Mouse (Mus musculus): ENCODE data around the gene Tcea2. TPM values are rescaled to one million over a fixed set of nuclear protein-coding genes. Genes with fewer than 3 reads are reported as not detected.
A peak's percentile ranks its signal among the peaks of the same experiment; 100 is the strongest.

The Tcea2 gene
- polyA plus RNA-seq, 1 experiment from 2014 or later: 21.5 TPM

DNA sequence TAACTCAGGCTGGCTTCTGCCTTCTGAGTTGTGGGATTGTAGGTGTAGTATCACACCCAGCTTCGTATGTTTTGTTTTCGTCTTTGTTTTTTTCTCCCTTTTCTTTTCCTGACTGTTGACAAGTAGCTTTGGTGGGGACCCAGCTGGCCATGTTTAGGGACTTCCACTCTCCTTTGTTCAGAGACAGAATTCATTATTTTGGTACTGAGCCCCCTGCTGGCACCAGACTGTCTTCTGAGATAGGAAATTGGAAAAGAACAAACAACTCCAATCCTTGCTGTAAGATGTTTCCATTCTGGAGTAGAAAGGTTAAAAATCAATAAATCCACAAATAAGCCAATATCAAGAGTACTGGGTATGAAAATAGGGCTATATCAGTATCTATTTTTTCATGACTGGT, 3.7 kb upstream of the Tcea2 start:
- Histone ChIP-seq H3K4me1 (peaks cover 18% of the 10 kb centered on the region; the same call in 1 of the 2 replicates), H3K27me3 (replicated peaks) (peaks cover 28% of the 10 kb centered on the region), H3K4me2 (no peak overlapping the region), H3K27ac (no peak overlapping the region), H3K36me3 (no peaks in the 10 kb centered on the region), H3K9me3 (no peaks in the 10 kb centered on the region), H3K4me3 (replicated peaks) (no peak overlapping the region), H3K9ac (no peak overlapping the region)
- ATAC-seq (ENCODE audit: insufficient read depth, low FRiP score, low read depth): no peak
- 65% methylated on average over 2 of the region's 2 CpGs for WGBS

DNA sequence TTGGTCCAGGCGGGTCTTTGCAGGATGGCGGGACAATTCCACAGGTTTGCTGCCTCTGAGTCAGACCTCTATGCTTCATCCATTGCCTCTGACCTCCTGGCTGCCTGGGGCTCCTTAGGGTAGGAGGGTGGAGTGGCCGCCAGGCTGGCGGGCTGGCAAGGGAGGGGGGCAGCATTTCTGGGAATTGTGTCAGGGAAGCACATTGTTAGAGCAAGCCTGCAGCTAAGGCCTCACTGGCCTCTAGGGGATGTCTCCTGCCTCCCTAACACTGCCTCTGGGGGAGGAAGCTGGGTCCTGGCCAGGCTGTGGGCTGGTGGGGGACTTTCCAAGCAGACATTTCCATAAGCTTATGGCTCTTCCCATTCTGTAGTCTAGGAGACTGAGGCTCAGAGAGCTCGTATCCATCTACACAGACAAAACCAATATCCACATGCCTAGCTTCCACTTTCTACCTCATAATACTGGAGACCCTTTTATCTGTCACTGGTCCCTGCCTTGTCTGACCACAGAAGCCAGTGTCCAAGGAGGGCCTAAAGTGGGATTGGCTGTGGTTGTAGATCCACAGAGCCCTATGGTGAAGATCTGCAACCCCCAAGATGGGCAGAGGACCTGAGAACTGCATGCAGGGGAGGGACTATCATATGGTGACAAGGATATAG, 2.9 kb upstream of the Tcea2 start:
- H3K4me2 ChIP-seq: no peak overlapping the region
- H3K27me3 ChIP-seq (replicated peaks): peaks cover 20% of the 10 kb centered on the region
- no peak overlapping the region for H3K9ac ChIP-seq
- H3K4me3 ChIP-seq (replicated peaks): no peak overlapping the region
- H3K9me3 ChIP-seq: no peaks in the 10 kb centered on the region
- no peaks in the 10 kb centered on the region for H3K36me3 ChIP-seq
- ATAC-seq (ENCODE audit: insufficient read depth, low FRiP score, low read depth): no peak
- WGBS: 72% methylated on average over 5 of the region's 5 CpGs
- H3K4me1 ChIP-seq: peaks cover 17% of the 10 kb centered on the region; the same call in 1 of the 2 replicates
- 0 out of 2 replicates have a peak overlapping the region, but pooled peaks have one; percentile 19 for H3K27ac ChIP-seq

DNA sequence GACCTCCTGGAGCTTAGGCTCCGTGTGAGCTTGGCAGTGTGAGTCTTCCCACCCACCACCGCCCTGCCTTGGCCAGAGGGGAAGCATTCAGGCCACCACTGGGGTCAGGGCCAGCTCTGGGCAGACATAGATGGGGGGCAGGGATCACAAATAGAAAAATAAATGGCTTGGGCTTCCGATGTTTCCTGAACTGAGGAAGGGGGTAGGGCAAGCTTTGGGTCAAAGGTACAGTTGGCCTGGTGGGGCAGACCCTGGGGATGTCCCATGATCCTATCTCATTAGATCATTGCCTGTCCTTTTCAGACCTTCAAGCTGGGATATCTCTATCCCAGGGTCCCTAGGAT, 2.4 kb upstream of the Tcea2 start:
- Histone ChIP-seq H3K4me1 (peaks cover 17% of the 10 kb centered on the region; the same call in 1 of the 2 replicates), H3K4me3 (replicated peaks) (no peak overlapping the region), H3K9ac (no peak overlapping the region), H3K27ac (0 out of 2 replicates have a peak overlapping the region, but pooled peaks have one; percentile 19), H3K36me3 (no peaks in the 10 kb centered on the region), H3K27me3 (replicated peaks) (peaks cover 14% of the 10 kb centered on the region), H3K4me2 (no peak overlapping the region), H3K9me3 (no peaks in the 10 kb centered on the region)
- 54% methylated on average over 3 of the region's 3 CpGs for WGBS
- no peak for ATAC-seq (ENCODE audit: insufficient read depth, low FRiP score, low read depth)

DNA sequence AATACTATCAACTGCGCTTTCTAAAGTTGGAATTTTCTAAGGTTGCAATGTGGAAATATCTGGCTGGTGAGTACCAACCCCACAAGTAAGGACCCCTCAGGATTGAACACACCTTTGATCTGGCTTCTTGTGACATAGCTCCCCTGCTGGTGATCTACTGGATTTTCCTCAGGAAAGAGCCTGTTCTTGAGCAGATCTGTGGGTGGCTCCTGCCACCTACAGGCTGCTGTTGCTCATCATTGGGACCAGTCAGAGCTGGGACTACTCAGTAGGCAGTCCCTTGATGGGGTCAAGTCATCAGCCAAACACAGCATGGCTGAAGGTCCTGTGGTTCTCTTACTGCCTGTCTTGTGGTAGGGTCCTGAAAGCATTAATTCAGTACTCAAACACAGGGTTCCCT, 1.3 kb upstream of the Tcea2 start:
- Histone ChIP-seq H3K27ac (no peak overlapping the region), H3K4me1 (peaks cover 17% of the 10 kb centered on the region; the same call in 1 of the 2 replicates), H3K9me3 (no peaks in the 10 kb centered on the region), H3K36me3 (no peaks in the 10 kb centered on the region), H3K4me2 (no peak overlapping the region), H3K9ac (no peak overlapping the region), H3K4me3 (replicated peaks) (no peak overlapping the region), H3K27me3 (replicated peaks) (peaks cover 5% of the 10 kb centered on the region; the same call in 1 of the 2 replicates)
- 49% methylated on average over 1 of the region's 1 CpGs for whole genome bisulfite sequencing
- ATAC-seq (ENCODE audit: insufficient read depth, low FRiP score, low read depth): peak; percentile 59

DNA sequence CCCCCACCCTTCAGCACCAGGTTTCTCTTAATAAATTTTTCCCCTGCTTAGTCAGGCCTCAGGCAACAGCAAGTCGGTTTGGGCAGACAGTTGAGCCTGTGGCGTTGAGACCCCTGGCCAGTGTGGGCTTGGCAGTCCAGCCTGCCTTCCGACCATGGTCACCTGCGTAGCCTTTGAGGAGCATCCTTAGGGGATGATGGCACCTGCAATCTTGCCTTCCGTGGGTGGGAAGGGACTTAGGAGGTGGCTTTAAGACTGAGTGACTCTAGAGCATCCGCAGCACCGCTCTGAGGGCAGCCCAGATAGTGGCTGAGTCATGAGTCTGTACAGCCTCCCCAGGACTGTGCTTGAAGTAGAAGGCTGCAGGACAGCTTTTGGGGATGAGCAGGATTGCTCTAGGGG, 607 bp downstream of the Tcea2 start:
- no peaks in the 10 kb centered on the region for H3K27me3 ChIP-seq (replicated peaks)
- peak overlapping the region; percentile 74 for H3K4me3 ChIP-seq (replicated peaks)
- 15% methylated on average over 7 of the region's 7 CpGs for WGBS
- peak overlapping the region; percentile 37; the same call in 1 of the 2 replicates for H3K27ac ChIP-seq
- H3K4me1 ChIP-seq: peaks cover 14% of the 10 kb centered on the region; the same call in 1 of the 2 replicates
- H3K4me2 ChIP-seq: peak overlapping the region; percentile 89
- H3K36me3 ChIP-seq: no peaks in the 10 kb centered on the region
- peak overlapping the region; percentile 85; the same call in 1 of the 2 replicates for H3K9ac ChIP-seq
- H3K9me3 ChIP-seq: no peaks in the 10 kb centered on the region
- 0 out of 2 replicates have a peak, but pooled peaks have one; percentile 9 for ATAC-seq (ENCODE audit: insufficient read depth, low FRiP score, low read depth)

DNA sequence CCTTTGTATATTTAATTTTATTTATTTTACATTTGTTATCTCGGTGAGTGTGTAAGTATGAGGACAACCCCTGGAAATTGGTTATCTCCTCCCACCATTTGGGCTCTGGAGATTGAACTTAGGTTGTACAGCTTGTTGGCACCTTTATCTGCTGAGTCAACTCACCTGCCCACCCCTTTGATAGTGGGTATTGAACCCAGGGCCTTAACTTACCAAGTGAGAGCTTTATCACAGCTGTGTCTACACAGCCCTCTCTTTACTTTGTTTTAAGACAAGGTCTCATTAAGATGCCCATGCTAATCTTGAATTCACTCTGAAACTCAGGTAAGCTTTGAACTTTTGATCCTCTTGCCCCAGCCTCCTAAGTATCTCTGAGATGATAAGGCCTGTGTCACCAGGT, 1.9 kb downstream of the Tcea2 start:
- no peak overlapping the region for H3K27ac ChIP-seq
- 50% methylated on average over 1 of the region's 1 CpGs for WGBS
- H3K4me2 ChIP-seq: no peak overlapping the region
- no peaks in the 10 kb centered on the region for H3K27me3 ChIP-seq (replicated peaks)
- H3K9me3 ChIP-seq: no peaks in the 10 kb centered on the region
- no peak overlapping the region for H3K9ac ChIP-seq
- peaks cover 5% of the 10 kb centered on the region; the same call in 1 of the 2 replicates for H3K36me3 ChIP-seq
- ATAC-seq (ENCODE audit: insufficient read depth, low FRiP score, low read depth): peak; percentile 57
- H3K4me1 ChIP-seq: peaks cover 14% of the 10 kb centered on the region; the same call in 1 of the 2 replicates
- no peak overlapping the region for H3K4me3 ChIP-seq (replicated peaks)

DNA sequence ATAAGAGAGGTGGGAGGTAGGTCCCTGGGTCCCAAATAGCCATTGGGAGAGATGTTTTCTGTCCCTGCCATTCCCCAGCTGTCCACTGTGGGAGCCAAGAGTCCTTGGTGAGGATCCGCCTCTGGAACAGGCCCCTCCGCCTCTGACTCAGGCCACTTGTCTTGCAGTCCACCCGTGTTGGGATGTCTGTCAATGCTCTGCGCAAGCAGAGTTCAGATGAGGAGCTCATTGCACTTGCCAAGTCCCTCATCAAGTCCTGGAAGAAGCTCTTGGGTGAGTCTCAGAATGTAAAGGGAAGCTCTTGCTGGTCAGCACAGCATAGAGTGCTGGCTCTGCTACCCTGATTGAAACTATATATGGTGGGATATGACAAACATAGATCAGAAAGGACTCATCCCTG, 3.3 kb downstream of the Tcea2 start:
- Histone ChIP-seq H3K4me3 (replicated peaks) (no peak overlapping the region), H3K4me2 (no peak overlapping the region), H3K9ac (no peak overlapping the region), H3K27me3 (replicated peaks) (no peaks in the 10 kb centered on the region), H3K27ac (no peak overlapping the region), H3K36me3 (peaks cover 6% of the 10 kb centered on the region), H3K9me3 (no peaks in the 10 kb centered on the region), H3K4me1 (peaks cover 14% of the 10 kb centered on the region; the same call in 1 of the 2 replicates)
- ATAC-seq (ENCODE audit: insufficient read depth, low FRiP score, low read depth): no peak
- WGBS: 61% methylated on average over 4 of the region's 4 CpGs

DNA sequence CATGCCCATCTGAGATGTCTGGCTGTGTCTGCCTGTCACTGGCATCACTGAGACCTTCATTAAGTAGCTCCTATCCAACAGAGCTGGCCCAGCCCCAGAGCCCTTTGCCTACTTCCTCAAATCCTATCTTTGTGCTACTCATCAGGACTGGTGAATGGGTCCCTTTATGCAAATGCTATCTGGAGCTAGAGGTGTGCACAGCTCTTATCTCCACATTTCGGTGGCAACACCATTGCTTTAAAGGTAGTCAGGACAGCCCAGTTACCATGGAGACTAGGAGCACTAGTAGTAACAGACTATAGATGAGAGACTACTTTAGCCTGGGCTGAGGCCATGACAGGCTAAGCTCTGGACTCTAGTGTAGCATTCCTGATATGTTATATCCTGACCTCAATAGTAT, 4.6 kb downstream of the Tcea2 start:
- Histone ChIP-seq H3K4me2 (no peak overlapping the region), H3K27me3 (replicated peaks) (no peaks in the 10 kb centered on the region), H3K4me1 (peaks cover 9% of the 10 kb centered on the region; the same call in 1 of the 2 replicates), H3K4me3 (replicated peaks) (no peak overlapping the region), H3K9ac (no peak overlapping the region), H3K9me3 (no peaks in the 10 kb centered on the region), H3K27ac (no peak overlapping the region), H3K36me3 (peaks cover 16% of the 10 kb centered on the region)
- no peak for ATAC-seq (ENCODE audit: insufficient read depth, low FRiP score, low read depth)
- 45% methylated on average over 1 of the region's 1 CpGs for WGBS

DNA sequence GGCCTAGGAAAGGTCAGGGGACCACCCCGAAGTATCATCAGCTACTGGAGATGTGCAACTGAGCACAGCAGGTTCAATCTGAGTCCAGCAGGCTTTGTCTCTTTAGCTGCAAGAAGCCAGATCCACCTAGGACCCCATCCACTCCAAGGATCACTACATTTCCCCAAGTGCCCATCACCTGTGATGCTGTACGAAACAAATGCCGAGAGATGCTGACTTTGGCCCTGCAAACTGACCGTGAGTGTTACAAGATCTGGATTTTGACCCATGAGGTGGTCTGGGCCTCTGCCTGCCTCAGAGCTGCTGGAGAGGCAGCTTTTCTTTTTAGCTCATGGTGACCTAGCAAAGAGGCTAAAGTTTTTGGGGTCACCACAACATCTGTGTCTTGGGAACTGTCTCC, 5.6 kb downstream of the Tcea2 start:
- 87% methylated on average over 4 of the region's 4 CpGs for WGBS
- H3K9ac ChIP-seq: no peak overlapping the region
- no peak overlapping the region for H3K4me2 ChIP-seq
- H3K4me1 ChIP-seq: peaks cover 6% of the 10 kb centered on the region; the same call in 1 of the 2 replicates
- H3K4me3 ChIP-seq (replicated peaks): no peak overlapping the region
- H3K36me3 ChIP-seq: peaks cover 16% of the 10 kb centered on the region
- no peaks in the 10 kb centered on the region for H3K9me3 ChIP-seq
- no peak for ATAC-seq (ENCODE audit: insufficient read depth, low FRiP score, low read depth)
- H3K27ac ChIP-seq: no peak overlapping the region
- no peaks in the 10 kb centered on the region for H3K27me3 ChIP-seq (replicated peaks)

DNA sequence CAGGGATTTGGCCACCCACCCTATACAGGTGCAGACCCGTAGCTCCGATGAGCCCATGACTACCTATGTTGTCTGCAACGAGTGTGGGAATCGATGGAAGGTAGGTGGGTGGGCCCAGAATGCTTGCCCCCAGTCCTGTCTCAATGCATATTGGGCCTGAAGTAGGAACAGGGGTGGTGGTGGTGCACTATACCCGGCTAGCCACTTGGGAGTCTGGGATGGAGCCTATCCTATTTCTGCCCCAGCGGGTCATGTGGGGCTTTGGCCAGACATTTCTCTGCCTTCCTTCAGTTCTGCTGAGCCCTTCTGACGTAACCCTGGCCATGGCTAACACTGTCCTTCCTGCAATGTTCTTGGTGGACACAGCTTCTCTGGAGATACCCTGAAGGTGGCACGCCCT, 7.5 kb downstream of the Tcea2 start:
- ATAC-seq (ENCODE audit: insufficient read depth, low FRiP score, low read depth): no peak
- Histone ChIP-seq H3K4me3 (replicated peaks) (no peak overlapping the region), H3K36me3 (peaks cover 16% of the 10 kb centered on the region), H3K4me2 (no peak overlapping the region), H3K9ac (no peak overlapping the region), H3K27me3 (replicated peaks) (no peaks in the 10 kb centered on the region), H3K9me3 (no peaks in the 10 kb centered on the region), H3K4me1 (peaks cover 4% of the 10 kb centered on the region; the same call in 1 of the 2 replicates), H3K27ac (no peak overlapping the region)
- 89% methylated on average over 8 of the region's 8 CpGs for WGBS

DNA sequence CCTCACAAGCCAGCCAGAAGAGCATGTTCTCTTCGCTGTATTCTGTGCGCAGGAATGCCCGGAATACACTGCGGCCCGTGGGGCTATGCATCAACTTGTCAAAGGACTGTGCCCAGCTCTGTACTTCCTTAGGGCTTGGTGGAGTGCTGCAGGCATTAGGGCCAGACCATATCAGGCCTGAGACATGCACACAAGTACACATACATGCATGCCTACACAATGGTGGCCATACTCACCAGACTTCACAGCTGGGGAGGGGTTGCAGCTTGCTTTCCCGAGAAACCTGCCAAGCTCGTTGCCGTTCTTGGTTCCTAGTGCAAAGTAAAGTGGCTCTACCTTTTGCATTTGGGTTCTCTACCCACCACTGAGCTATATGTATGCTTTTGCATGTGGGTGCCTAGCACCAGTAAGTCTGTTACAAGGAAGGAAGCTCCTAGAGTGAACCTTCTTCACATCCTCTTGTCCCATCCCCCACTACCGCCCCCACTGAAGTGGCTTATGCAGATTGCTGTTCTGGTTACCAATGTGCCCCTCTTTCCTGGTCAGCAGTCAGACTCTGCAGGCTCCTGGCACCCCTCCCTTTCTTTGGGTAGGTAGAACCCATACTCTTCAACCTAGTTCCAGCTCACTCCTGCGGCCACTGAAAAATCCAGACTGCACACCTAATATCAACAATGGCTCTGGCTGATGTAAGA, 9.5 kb downstream of the Tcea2 start:
- 87% methylated on average over 10 of the region's 10 CpGs for WGBS

DNA sequence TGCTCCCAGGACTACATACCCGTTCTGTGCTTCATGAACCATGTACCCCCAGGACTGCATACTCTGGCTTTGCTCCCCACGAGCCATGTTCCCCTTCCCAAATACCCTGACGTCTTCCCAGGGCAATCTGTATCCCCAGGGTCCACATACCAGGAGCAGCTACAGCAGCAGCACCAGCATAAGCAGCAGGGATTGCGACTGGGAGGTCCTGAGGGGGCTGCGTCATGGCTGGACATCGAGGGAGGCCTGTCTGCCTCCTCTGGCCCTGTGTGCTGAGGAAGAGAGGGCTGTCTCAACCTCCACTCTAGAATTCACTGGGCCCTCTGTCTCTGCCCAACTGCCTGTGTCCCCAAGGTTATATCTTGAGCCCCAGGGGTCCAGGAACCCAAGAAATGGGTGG, 11.0 kb downstream of the Tcea2 start:
- WGBS: 83% methylated on average over 6 of the region's 6 CpGs
- no peaks in the 10 kb centered on the region for H3K9me3 ChIP-seq
- no peak overlapping the region for H3K9ac ChIP-seq
- no peaks in the 10 kb centered on the region for H3K27me3 ChIP-seq (replicated peaks)
- H3K4me3 ChIP-seq (replicated peaks): no peak overlapping the region
- H3K36me3 ChIP-seq: peaks cover 16% of the 10 kb centered on the region
- no peak overlapping the region for H3K4me2 ChIP-seq
- no peak overlapping the region for H3K27ac ChIP-seq
- peaks cover 16% of the 10 kb centered on the region for H3K4me1 ChIP-seq
- no peak for ATAC-seq (ENCODE audit: insufficient read depth, low FRiP score, low read depth)

More for the DNA sequence above, 9.5 kb downstream of the Tcea2 start:
- H3K27me3 ChIP-seq (replicated peaks): no peaks in the 10 kb centered on the region
- H3K9ac ChIP-seq: no peak overlapping the region
- ATAC-seq (ENCODE audit: insufficient read depth, low FRiP score, low read depth): no peak
- H3K4me1 ChIP-seq: peaks cover 16% of the 10 kb centered on the region
- H3K4me2 ChIP-seq: no peak overlapping the region
- no peak overlapping the region for H3K27ac ChIP-seq
- H3K9me3 ChIP-seq: no peaks in the 10 kb centered on the region
- H3K4me3 ChIP-seq (replicated peaks): no peak overlapping the region
- peaks cover 16% of the 10 kb centered on the region for H3K36me3 ChIP-seq

All from stomach, embryonic 15.5 days (tissue).